Mouse (Mus musculus) CH12.LX (cell line): ENCODE measurements around the gene Cables2. TPM values are rescaled to one million over a fixed set of nuclear protein-coding genes. Genes with fewer than 3 reads are reported as not detected.

Experiments used
- DNase-seq: peaks from one replicate; pipeline ENCODE4 v3.0.0-alpha.2; 2013; ENCODE audit errors: extremely low read depth
- H3K27ac ChIP-seq: 2 replicates; pipeline ENCODE4 v1.5.1; 2012; ENCODE audit warnings: low read depth, mild to moderate bottlenecking, control low read depth, moderate library complexity; ENCODE audit not compliant: insufficient read depth
- H3K27me3 ChIP-seq: replicated peaks from 2 replicates; pipeline ENCODE3; 2012; ENCODE audit warnings: inconsistent platforms
- H3K36me3 ChIP-seq, 2 experiments: replicated peaks in 1 of 2; 2 replicates each; pipeline versions ENCODE3 to v1.6.1; 2012; ENCODE audit warnings: inconsistent platforms in 1 of 2, low read length in 1 of 2, mild to moderate bottlenecking in 1 of 2, mixed read lengths in 1 of 2, moderate library complexity in 1 of 2; ENCODE audit not compliant: control insufficient read depth in 1 of 2, insufficient read depth in 1 of 2
- H3K4me1 ChIP-seq, 2 experiments: 2 replicates each; pipeline ENCODE4 v1.6.1; 2012; ENCODE audit warnings: inconsistent platforms in 1 of 2, moderate library complexity in 1 of 2; ENCODE audit not compliant: insufficient read depth in 2 of 2, control insufficient read depth in 1 of 2
- H3K4me2 ChIP-seq: 2 replicates; pipeline ENCODE4 v1.6.1; 2012; ENCODE audit warnings: low read depth, mild to moderate bottlenecking, control low read depth; ENCODE audit not compliant: poor library complexity, insufficient read depth, severe bottlenecking
- H3K4me3 ChIP-seq, 3 experiments: fragments of 150-350 bp in 1 of 3; sonication (generic) in 1 of 3; replicated peaks in 1 of 3; 2 replicates each; pipeline versions ENCODE3 to v1.5.1; 2011 to 2012; ENCODE audit warnings: low read depth in 2 of 3, low read length in 2 of 3, mild to moderate bottlenecking in 2 of 3, moderate library complexity in 2 of 3, control low read depth in 1 of 3, improper control_type of control experiment in 1 of 3, inconsistent platforms in 1 of 3, mixed read lengths in 1 of 3; ENCODE audit not compliant: poor library complexity in 1 of 3
- H3K79me2 ChIP-seq: replicated peaks from 2 replicates; pipeline ENCODE4 v1.6.1; 2012; ENCODE audit warnings: mild to moderate bottlenecking, moderate library complexity; ENCODE audit not compliant: control insufficient read depth, poor library complexity, insufficient read depth, severe bottlenecking; ENCODE audit errors: extremely low read depth
- H3K9ac ChIP-seq: 2 replicates; pipeline ENCODE4 v1.6.1; 2012; ENCODE audit warnings: low read depth, mild to moderate bottlenecking, control low read depth, moderate library complexity; ENCODE audit not compliant: insufficient read depth
- H3K9me3 ChIP-seq: replicated peaks from 2 replicates; pipeline ENCODE3; 2012; ENCODE audit warnings: low read length, inconsistent platforms, mixed read lengths
- BHLHE40 ChIP-seq: IDR thresholded peaks from 2 replicates; pipeline ENCODE4 v1.6.1; 2011; ENCODE audit warnings: mild to moderate bottlenecking, low read depth, low read length, improper control_type of control experiment
- CHD1 ChIP-seq: IDR thresholded peaks from 2 replicates; pipeline ENCODE4 v1.6.1; 2012; ENCODE audit warnings: low read depth, low read length, improper control_type of control experiment, inconsistent platforms
- CHD2 ChIP-seq: IDR thresholded peaks from 2 replicates; pipeline ENCODE4 v1.6.1; 2011; ENCODE audit warnings: low read length, improper control_type of control experiment
- E2F4 ChIP-seq: IDR thresholded peaks from 2 replicates; pipeline ENCODE4 v1.6.1; 2011; ENCODE audit warnings: low read depth, low read length, improper control_type of control experiment; ENCODE audit not compliant: insufficient replicate concordance
- ELF1 ChIP-seq: IDR thresholded peaks from 2 replicates; pipeline ENCODE4 v1.6.1; 2014; ENCODE audit warnings: low read depth, mild to moderate bottlenecking, inconsistent platforms, low read length, improper control_type of control experiment
- EP300 ChIP-seq: IDR thresholded peaks from 2 replicates; pipeline ENCODE4 v1.6.1; 2011; ENCODE audit warnings: low read length, improper control_type of control experiment
- IRF4 ChIP-seq: IDR thresholded peaks from 2 replicates; pipeline ENCODE4 v1.6.1; 2014; ENCODE audit warnings: low read depth, mild to moderate bottlenecking, inconsistent platforms, low read length, improper control_type of control experiment
- JUN ChIP-seq: IDR thresholded peaks from 2 replicates; pipeline ENCODE4 v1.6.1; 2011; ENCODE audit warnings: low read depth, mild to moderate bottlenecking, low read length, improper control_type of control experiment, moderate library complexity; ENCODE audit not compliant: insufficient read depth
- KAT2A ChIP-seq: IDR thresholded peaks from 2 replicates; pipeline ENCODE4 v1.6.1; 2012; ENCODE audit warnings: low read length, improper control_type of control experiment, inconsistent platforms; ENCODE audit not compliant: insufficient replicate concordance
- MAFK ChIP-seq: IDR thresholded peaks from 2 replicates; pipeline ENCODE4 v1.6.1; 2011; ENCODE audit warnings: low read length, improper control_type of control experiment; ENCODE audit not compliant: insufficient replicate concordance
- MAX ChIP-seq: IDR thresholded peaks from 2 replicates; pipeline ENCODE4 v1.6.1; 2011; ENCODE audit warnings: low read length, improper control_type of control experiment
- MAZ ChIP-seq: IDR thresholded peaks from 2 replicates; pipeline ENCODE4 v1.6.1; 2012; ENCODE audit warnings: low read depth, mild to moderate bottlenecking, inconsistent platforms, low read length, improper control_type of control experiment, moderate library complexity
- MEF2A ChIP-seq: IDR thresholded peaks from 2 replicates; pipeline ENCODE4 v1.6.1; 2014; ENCODE audit warnings: low read depth, mild to moderate bottlenecking, inconsistent platforms, low read length, improper control_type of control experiment, borderline replicate concordance
- MXI1 ChIP-seq: IDR thresholded peaks from 2 replicates; pipeline ENCODE4 v1.6.1; 2011; ENCODE audit warnings: mild to moderate bottlenecking, low read depth, low read length, improper control_type of control experiment
- MYC ChIP-seq: IDR thresholded peaks from 2 replicates; pipeline ENCODE4 v1.6.1; 2011; ENCODE audit warnings: low read depth, mild to moderate bottlenecking, improper control_type of control experiment, low read length
- NELFE ChIP-seq: IDR thresholded peaks from 2 replicates; pipeline ENCODE4 v1.6.1; 2011; ENCODE audit warnings: low read depth, low read length, improper control_type of control experiment
- POLR2AphosphoS2 ChIP-seq: IDR thresholded peaks from 2 replicates; pipeline ENCODE4 v1.6.1; 2011; ENCODE audit warnings: low read depth, low read length, improper control_type of control experiment
- RCOR1 ChIP-seq: conservative IDR thresholded peaks from 2 replicates; pipeline ENCODE4 v1.6.1; 2012; ENCODE audit warnings: low read depth, mild to moderate bottlenecking, inconsistent platforms, low read length, improper control_type of control experiment
- TBP ChIP-seq: conservative IDR thresholded peaks from 2 replicates; pipeline ENCODE4 v1.6.1; 2011; ENCODE audit warnings: low read depth, low read length, improper control_type of control experiment
- UBTF ChIP-seq: IDR thresholded peaks from 2 replicates; pipeline ENCODE4 v1.6.1; 2012; ENCODE audit warnings: low read depth, mild to moderate bottlenecking, inconsistent platforms, low read length, improper control_type of control experiment, moderate library complexity
- USF1 ChIP-seq: IDR thresholded peaks from 2 replicates; pipeline ENCODE4 v1.6.1; 2014; ENCODE audit warnings: low read depth, mild to moderate bottlenecking, inconsistent platforms, low read length, improper control_type of control experiment
- ZC3H11A ChIP-seq: IDR thresholded peaks from 2 replicates; pipeline ENCODE4 v1.6.1; 2012; ENCODE audit warnings: low read depth, mild to moderate bottlenecking, inconsistent platforms, low read length, improper control_type of control experiment
- dilution Hi-C: fragments of 300-500 bp; cut with MboI; formaldehyde crosslinking; loops from 2 replicates; pipeline ENCODE4 v1.14.3; 2020; ENCODE audit warnings: low sequenced_read_pairs; ENCODE audit not compliant: extremely low pct_unique_long_range_greater_than_20kb, extremely low pct_ligation_motif_present
- in situ Hi-C: fragments of 300-500 bp; cut with MboI; formaldehyde crosslinking; loops from 3 replicates; pipeline ENCODE4 v1.14.3; 2019; ENCODE audit warnings: low sequenced_read_pairs, low pct_ligation_motif_present, low pct_unique_long_range_greater_than_20kb, mixed read lengths
- polyA plus RNA-seq: library from polyadenylated mRNA; unstranded; fragments of >175 nt; gene quantifications from 2 replicates; pipeline ENCODE4 v1.2.1, GENCODE M21; 2012; ENCODE audit warnings: low read depth; ENCODE audit not compliant: insufficient read length
- total RNA-seq, 2 experiments: library from RNA; depleted of rRNA; stranded (reverse); fragments of 300-350 nt in 1 of 2; fragments of >200 nt in 1 of 2; gene quantifications; 2 replicates each; pipeline ENCODE4 v1.2.3; 2012 to 2014

Gene Cables2
- total and polyA plus RNA-seq, 3 experiments: 13.0 to 29.9 (median 17.2) TPM

- no peaks in the 10 kb centered on the region for H3K4me1 ChIP-seq
- no peak for DNase-seq
- no peak overlapping the region for H3K4me2 ChIP-seq
Observed at GRCm38 (mm10) chr2:180236500-180236899, 36.8 kb downstream of the Cables2 start.

GRCm38 (mm10) chr2:180235788-180236187 is 37.5 kb downstream of the Cables2 start:
- no peak overlapping the region for H3K4me3 ChIP-seq
- no peak for DNase-seq
- TF ChIP-seq POLR2AphosphoS2 (no peak), BHLHE40 (no peak), RCOR1 (no peak), MAZ (no peak), MAX (no peak), NELFE (no peak), ELF1 (no peak), KAT2A (no peak), UBTF (no peak)
- H3K36me3 ChIP-seq: no peaks in the 10 kb centered on the region
- no peaks in the 10 kb centered on the region for H3K4me1 ChIP-seq
- H3K9me3 ChIP-seq: no peaks in the 10 kb centered on the region
- no peaks in the 10 kb centered on the region for H3K79me2 ChIP-seq
- dilution Hi-C loops: no loop called here
- in situ Hi-C loops: no loop called here
- no peak overlapping the region for H3K9ac ChIP-seq
- peaks cover 28% of the 10 kb centered on the region for H3K27me3 ChIP-seq
- no peak overlapping the region for H3K27ac ChIP-seq
- H3K4me2 ChIP-seq: no peak overlapping the region

More at GRCm38 (mm10) chr2:180236500-180236899, 36.8 kb downstream of the Cables2 start:
- no peak overlapping the region for H3K4me3 ChIP-seq
- no peaks in the 10 kb centered on the region for H3K79me2 ChIP-seq
- H3K9ac ChIP-seq: no peak overlapping the region
- in situ Hi-C loops: no loop called here
- H3K9me3 ChIP-seq: peaks cover 2% of the 10 kb centered on the region
- peaks cover 24% of the 10 kb centered on the region for H3K27me3 ChIP-seq
- no peak overlapping the region for H3K27ac ChIP-seq
- dilution Hi-C loops: no loop called here
- no peaks in the 10 kb centered on the region for H3K36me3 ChIP-seq
- no peak for TF ChIP-seq TBP

- dilution Hi-C loops (no loop called here), in situ Hi-C loops (no loop called here)
- Histone ChIP-seq H3K27me3 (peaks cover 36% of the 10 kb centered on the region), H3K36me3 (no peaks in the 10 kb centered on the region), H3K4me1 (no peaks in the 10 kb centered on the region), H3K4me2 (no peak overlapping the region), H3K9ac (no peak overlapping the region), H3K27ac (no peak overlapping the region), H3K4me3 (no peak overlapping the region), H3K9me3 (no peaks in the 10 kb centered on the region), H3K79me2 (no peaks in the 10 kb centered on the region)
- DNase-seq: no peak
- TF ChIP-seq CHD2: no peak
- no peak for TF ChIP-seq E2F4
- TF ChIP-seq IRF4: no peak
- TF ChIP-seq MEF2A: no peak
- TF ChIP-seq MAZ: no peak
- TF ChIP-seq POLR2AphosphoS2: no peak
- no peak for TF ChIP-seq EP300
- TF ChIP-seq UBTF: no peak
- TF ChIP-seq TBP: no peak
- TF ChIP-seq CHD1: no peak
- TF ChIP-seq MXI1: no peak
- TF ChIP-seq MYC: no peak
- no peak for TF ChIP-seq JUN
- TF ChIP-seq USF1: no peak
- no peak for TF ChIP-seq KAT2A
- TF ChIP-seq ZC3H11A: no peak
- TF ChIP-seq ELF1: no peak
- TF ChIP-seq MAFK: no peak
Observed at GRCm38 (mm10) chr2:180234980-180235379, 38.3 kb downstream of the Cables2 start.
